Mouse (Mus musculus) kidney, adult 2 months (tissue): ENCODE results near the gene Card11. TPM values are rescaled to one million over a fixed set of nuclear protein-coding genes. Genes with fewer than 3 reads are reported as not detected.

Experiments
- DNase-seq: peaks from one replicate; pipeline ENCODE4 v3.0.0; 2021
- H3K27ac ChIP-seq: fragments of 200-500 bp; 2 replicates; pipeline ENCODE4 v1.5.1; 2012; ENCODE audit warnings: low read depth, low read length, control low read depth, inconsistent platforms; ENCODE audit not compliant: insufficient read depth
- H3K27me3 ChIP-seq: fragments of 200-500 bp; replicated peaks from 2 replicates; pipeline ENCODE4 v1.6.1; 2012; ENCODE audit warnings: mild to moderate bottlenecking, moderate library complexity, low read length, inconsistent platforms; ENCODE audit not compliant: control insufficient read depth, insufficient read depth
- H3K36me3 ChIP-seq: fragments of 200-500 bp; 2 replicates; pipeline ENCODE4 v1.6.1; 2012; ENCODE audit warnings: mild to moderate bottlenecking, moderate library complexity, low read length, inconsistent platforms; ENCODE audit not compliant: control insufficient read depth, insufficient read depth
- H3K4me1 ChIP-seq: fragments of 200-500 bp; 2 replicates; pipeline ENCODE4 v1.6.1; 2011; ENCODE audit warnings: low read length; ENCODE audit not compliant: control insufficient read depth, insufficient read depth
- H3K4me3 ChIP-seq: fragments of 200-500 bp; 2 replicates; pipeline ENCODE4 v1.5.1; 2011; ENCODE audit warnings: mild to moderate bottlenecking, low read depth, low read length, control low read depth; ENCODE audit not compliant: insufficient read depth
- CTCF ChIP-seq: fragments of 200-500 bp; conservative IDR thresholded peaks from 2 replicates; pipeline ENCODE4 v1.5.1; 2011; ENCODE audit warnings: low read depth, mild to moderate bottlenecking, control low read depth, low read length, moderate library complexity, mixed read lengths; ENCODE audit not compliant: insufficient read depth, insufficient read length
- POLR2A ChIP-seq: fragments of 200-500 bp; IDR thresholded peaks from one replicate; pipeline ENCODE4 v1.6.1; 2011; ENCODE audit warnings: low read depth, low read length, control low read depth
- WGBS: fragments of 180-500 bp; shearing (Covaris S2); methylation state at CpG from one replicate; pipeline ENCODE4 v1.1.7; 2018; 5-methylcytosine and 5-hydroxymethylcytosine counted together
- polyA plus RNA-seq: library from polyadenylated mRNA; depleted of rRNA; stranded (reverse); fragments of >200 nt; gene quantifications from 2 replicates; pipeline ENCODE4 v1.2.3, GENCODE M21; 2012

Gene Card11
- polyA plus RNA-seq, 1 experiment: 2.4 TPM

- peak; percentile 4 for DNase-seq
- Histone ChIP-seq H3K4me1 (no peaks in the 10 kb centered on the region), H3K36me3 (no peaks in the 10 kb centered on the region), H3K4me3 (no peak overlapping the region), H3K27me3 (no peaks in the 10 kb centered on the region), H3K27ac (no peak overlapping the region)
- TF ChIP-seq POLR2A (no peak), CTCF (no peak)
- WGBS: 39% methylated on average over 13 of the region's 13 CpGs
Observed at GRCm38 (mm10) chr5:140884966-140885365, 115.4 kb downstream of the Card11 start.

- no peaks in the 10 kb centered on the region for H3K4me1 ChIP-seq
- H3K4me3 ChIP-seq: no peak overlapping the region
- no peaks in the 10 kb centered on the region for H3K27me3 ChIP-seq
- no peaks in the 10 kb centered on the region for H3K36me3 ChIP-seq
- TF ChIP-seq CTCF (no peak), POLR2A (no peak)
- 75% methylated on average over 4 of the region's 4 CpGs for WGBS
- no peak overlapping the region for H3K27ac ChIP-seq
- no peak for DNase-seq
Observed at GRCm38 (mm10) chr5:140882391-140882790, 118.0 kb downstream of the Card11 start.

GRCm38 (mm10) chr5:140880151-140880550 lies 120.2 kb downstream of the Card11 start:
- 47% methylated on average over 10 of the region's 10 CpGs for WGBS
- H3K36me3 ChIP-seq: no peaks in the 10 kb centered on the region
- no peaks in the 10 kb centered on the region for H3K4me1 ChIP-seq
- DNase-seq: no peak
- TF ChIP-seq POLR2A: no peak
- TF ChIP-seq CTCF: no peak
- H3K27me3 ChIP-seq: no peaks in the 10 kb centered on the region
- no peak overlapping the region for H3K4me3 ChIP-seq
- no peak overlapping the region for H3K27ac ChIP-seq

- H3K27me3 ChIP-seq: no peaks in the 10 kb centered on the region
- H3K27ac ChIP-seq: no peak overlapping the region
- TF ChIP-seq POLR2A: no peak
- TF ChIP-seq CTCF: no peak
- H3K36me3 ChIP-seq: no peaks in the 10 kb centered on the region
- no peaks in the 10 kb centered on the region for H3K4me1 ChIP-seq
- WGBS: 77% methylated on average over 6 of the region's 6 CpGs
- DNase-seq: no peak
- H3K4me3 ChIP-seq: no peak overlapping the region
Observed at GRCm38 (mm10) chr5:140878644-140879043, 121.7 kb downstream of the Card11 start.

GRCm38 (mm10) chr5:140873736-140874307 lies 126.6 kb downstream of the Card11 start:
- Histone ChIP-seq H3K4me3 (no peak overlapping the region), H3K27ac (no peak overlapping the region), H3K36me3 (no peaks in the 10 kb centered on the region), H3K4me1 (no peaks in the 10 kb centered on the region), H3K27me3 (no peaks in the 10 kb centered on the region)
- no peak for TF ChIP-seq CTCF
- no peak for TF ChIP-seq POLR2A
- no peak for DNase-seq
- 69% methylated on average over 6 of the region's 6 CpGs for WGBS

- no peaks in the 10 kb centered on the region for H3K27me3 ChIP-seq
- no peak for DNase-seq
- WGBS: 19% methylated on average over 18 of the region's 18 CpGs
- no peaks in the 10 kb centered on the region for H3K36me3 ChIP-seq
- no peak overlapping the region for H3K4me3 ChIP-seq
- no peak overlapping the region for H3K27ac ChIP-seq
- H3K4me1 ChIP-seq: no peaks in the 10 kb centered on the region
- TF ChIP-seq CTCF (no peak), POLR2A (no peak)
Observed at GRCm38 (mm10) chr5:140873039-140873551, 127.3 kb downstream of the Card11 start.

GRCm38 (mm10) chr5:140872532-140873038 lies 127.8 kb downstream of the Card11 start:
- no peak for TF ChIP-seq CTCF
- TF ChIP-seq POLR2A: no peak
- H3K27me3 ChIP-seq: no peaks in the 10 kb centered on the region
- H3K36me3 ChIP-seq: no peaks in the 10 kb centered on the region
- no peaks in the 10 kb centered on the region for H3K4me1 ChIP-seq
- no peak overlapping the region for H3K4me3 ChIP-seq
- no peak overlapping the region for H3K27ac ChIP-seq
- WGBS: 39% methylated on average over 11 of the region's 11 CpGs
- no peak for DNase-seq
